20 mouse cellular contexts compared by ENCODE assay signal in genomic region chr1:84872939-84873338, GRCm38 (mm10). TPM values are rescaled to one million over a fixed set of nuclear protein-coding genes. Genes with fewer than 3 reads are reported as not detected.
DNase-seq lines count a peak whose midpoint lies in the region; ATAC-seq and TF ChIP-seq lines count a peak whose summit lies in the region.
"Had no signal": no experiment of that assay in that cellular context is flagged by ENCODE, and none has a peak within 500 bp of the region (broad histone marks: within the 10 kb centered on the region; RNA-seq: fewer than 3 reads in every experiment).

No protein-coding gene starts in this region.

- DNase-seq in kidney, adult 11 months = no peak
- peak; percentile 67 for DNase-seq in ZHBTc4 (ENCODE audit: low read depth, low spot score)
- DNase-seq in lung, postnatal 0 days (ENCODE audit: low spot score) = no peak
- DNase-seq: adrenal gland, postnatal 10 days; cerebellum, adult 11-12 months; cerebellum, adult 9-11 months; cerebellum, postnatal 36 days; gastrocnemius, postnatal 10 days; heart, adult 2 months; heart, postnatal 14 days had no signal

- ATAC-seq in kidney, embryonic 16.5 days (ENCODE audit: low FRiP score, low TSS enrichment) = no peak
- ATAC-seq in lung, postnatal 0 days = no peak
- ATAC-seq: forebrain, embryonic 16.5 days; hindbrain, postnatal 0 days had no signal

- H3K9me3 ChIP-seq in kidney, embryonic 16.5 days (ENCODE audit: low read length) = no peaks in the 10 kb centered on the region; the same call in 1 of the 2 replicates
- no peaks in the 10 kb centered on the region for H3K9me3 ChIP-seq in E14TG2a.4 (ENCODE audit: low read length)
- no peaks in the 10 kb centered on the region for H3K9me3 ChIP-seq in ES-Bruce4 (replicated peaks; ENCODE audit: control insufficient read depth, insufficient read depth, low read length, poor library complexity, severe bottlenecking)
- H3K9me3 ChIP-seq in lung, postnatal 0 days (ENCODE audit: low read length) = no peaks in the 10 kb centered on the region
- H3K9me3 ChIP-seq: embryonic facial prominence, embryonic 13.5 days; forebrain, embryonic 12.5 days; heart, embryonic 15.5 days; hindbrain, embryonic 13.5 days had no signal

- no peak overlapping the region for H3K4me3 ChIP-seq in kidney, embryonic 16.5 days (ENCODE audit: low read length)
- H3K4me3 ChIP-seq in E14TG2a.4 (replicated peaks; ENCODE audit: low read length) (0 out of 2 replicates have a peak overlapping the region, but pooled peaks have one; percentile 26), ES-Bruce4 (ENCODE audit: low read depth, low read length) (no peak overlapping the region)
- H3K4me3 ChIP-seq in lung, postnatal 0 days (ENCODE audit: low read depth, low read length) = no peak overlapping the region
- H3K4me3 ChIP-seq: embryonic facial prominence, embryonic 13.5 days; forebrain, embryonic 12.5 days; heart, adult 2 months; heart, embryonic 15.5 days; hindbrain, embryonic 13.5 days had no signal

- peak; percentile 76; the same call in 1 of the 2 replicates for TF ChIP-seq EP300 in ES-Bruce4 (IDR thresholded peaks at IDR 0.05; ENCODE audit: insufficient read depth, low read depth, low read length)
- no peak for TF ChIP-seq EP300 in lung, postnatal 0 days (IDR thresholded peaks at IDR 0.05)

- H3K27ac ChIP-seq in kidney, embryonic 16.5 days (ENCODE audit: low read length) = peak overlapping the region; percentile 77
- H3K27ac ChIP-seq in ES-Bruce4 (ENCODE audit: insufficient read depth, low read length) = peak overlapping the region; percentile 90
- H3K27ac ChIP-seq in lung, postnatal 0 days (ENCODE audit: low read length) = no peak overlapping the region
- H3K27ac ChIP-seq: embryonic facial prominence, embryonic 13.5 days; forebrain, embryonic 12.5 days; heart, adult 2 months; heart, embryonic 15.5 days; hindbrain, embryonic 13.5 days; hindbrain, postnatal 0 days had no signal

- no peaks in the 10 kb centered on the region for H3K27me3 ChIP-seq in kidney, embryonic 16.5 days (ENCODE audit: insufficient read depth, low read length)
- H3K27me3 ChIP-seq in E14TG2a.4 (ENCODE audit: insufficient read depth, low read length) (no peaks in the 10 kb centered on the region), ES-Bruce4 (ENCODE audit: control insufficient read depth, insufficient read depth, low read length, poor library complexity, severe bottlenecking) (no peaks in the 10 kb centered on the region)
- H3K27me3 ChIP-seq in lung, postnatal 0 days (replicated peaks; ENCODE audit: insufficient read depth, low read length) = no peaks in the 10 kb centered on the region
- H3K27me3 ChIP-seq: embryonic facial prominence, embryonic 13.5 days; forebrain, embryonic 12.5 days; heart, embryonic 15.5 days; hindbrain, embryonic 13.5 days had no signal

- 0 out of 2 replicates have a peak, but pooled peaks cover 5% of the 10 kb centered on the region for H3K4me1 ChIP-seq in kidney, embryonic 16.5 days (ENCODE audit: insufficient read depth, low read length)
- H3K4me1 ChIP-seq in E14TG2a.4 (replicated peaks; ENCODE audit: low read depth, low read length) (peaks cover 77% of the 10 kb centered on the region), ES-Bruce4 (ENCODE audit: control insufficient read depth, insufficient read depth, low read length) (peaks cover 6% of the 10 kb centered on the region)
- H3K4me1 ChIP-seq in lung, postnatal 0 days (ENCODE audit: insufficient read depth, low read depth, low read length) = no peaks in the 10 kb centered on the region
- H3K4me1 ChIP-seq: forebrain, embryonic 12.5 days; heart, embryonic 15.5 days; hindbrain, embryonic 13.5 days had no signal

- H3K36me3 ChIP-seq in kidney, embryonic 16.5 days (ENCODE audit: insufficient read depth, low read length) = no peaks in the 10 kb centered on the region
- H3K36me3 ChIP-seq in E14TG2a.4 (ENCODE audit: insufficient read depth, low read length) (no peaks in the 10 kb centered on the region), ES-Bruce4 (ENCODE audit: control insufficient read depth, insufficient read depth, low read length, poor library complexity, severe bottlenecking) (no peaks in the 10 kb centered on the region)
- no peaks in the 10 kb centered on the region for H3K36me3 ChIP-seq in lung, postnatal 0 days (ENCODE audit: insufficient read depth, low read length)
- H3K36me3 ChIP-seq: embryonic facial prominence, embryonic 13.5 days; forebrain, embryonic 12.5 days; heart, embryonic 15.5 days; hindbrain, embryonic 13.5 days had no signal

- 48% methylated on average over 4 of the region's 4 CpGs for WGBS in kidney, embryonic 16.5 days
- 64% methylated on average over 4 of the region's 4 CpGs for WGBS in lung, postnatal 0 days

- no peak overlapping the region for H3K4me2 ChIP-seq in kidney, embryonic 16.5 days (replicated peaks; ENCODE audit: low read depth, low read length)
- no peak overlapping the region for H3K4me2 ChIP-seq in lung, postnatal 0 days (replicated peaks; ENCODE audit: low read depth, low read length)
- H3K4me2 ChIP-seq: embryonic facial prominence, embryonic 13.5 days; forebrain, embryonic 12.5 days; heart, embryonic 11.5 days; heart, embryonic 15.5 days; hindbrain, embryonic 13.5 days had no signal

- no peak for TF ChIP-seq POLR2A in ES-Bruce4 (IDR thresholded peaks at IDR 0.05; ENCODE audit: insufficient read depth, low read length)

- H3K9ac ChIP-seq in kidney, embryonic 16.5 days (replicated peaks; ENCODE audit: low read length) = no peak overlapping the region
- no peak overlapping the region for H3K9ac ChIP-seq in ES-Bruce4 (ENCODE audit: low read depth, poor library complexity, severe bottlenecking)
- no peak overlapping the region for H3K9ac ChIP-seq in lung, postnatal 0 days (replicated peaks; ENCODE audit: low read depth)
- H3K9ac ChIP-seq: embryonic facial prominence, embryonic 13.5 days; forebrain, embryonic 12.5 days; heart, embryonic 15.5 days; hindbrain, embryonic 13.5 days had no signal

- TF ChIP-seq CTCF in E14TG2a.4 (conservative IDR thresholded peaks at IDR 0.05; ENCODE audit: low read length) = no peak
- no peak for TF ChIP-seq CTCF in ES-Bruce4 (IDR thresholded peaks at IDR 0.05; ENCODE audit: low read depth, low read length)
- no peak for TF ChIP-seq CTCF in lung, postnatal 0 days (IDR thresholded peaks at IDR 0.05)

RNA-seq across cellular contexts. Expression of gene Trip12, which starts 32.6 kb away (rescaled TPM):
- polyA plus RNA-seq in kidney, embryonic 16.5 days (2015; fragmentation: Nextera tagmentation; extraction: Ambion mirVana) = 50.3 and 62.8 TPM in 2 replicates
- 665 and 675 TPM in 2 replicates for polyA plus RNA-seq in ES-Bruce4 (2011; ENCODE audit: insufficient read depth, insufficient read length, low read depth, missing spikeins)
- polyA plus RNA-seq in lung, postnatal 0 days (2015; fragmentation: Nextera tagmentation; extraction: Ambion mirVana) = 26.6 and 31.2 TPM in 2 replicates

RNA-seq across cellular contexts. Expression of gene Fbxo36, which starts 33.3 kb away (rescaled TPM):
- polyA plus RNA-seq in kidney, embryonic 16.5 days (2015; fragmentation: Nextera tagmentation; extraction: Ambion mirVana) = 11.2 and 11.3 TPM in 2 replicates
- polyA plus RNA-seq in ES-Bruce4 (2011; ENCODE audit: insufficient read depth, insufficient read length, low read depth, missing spikeins) = 11.1 and 13.5 TPM in 2 replicates
- 23.6 and 24.1 TPM in 2 replicates for polyA plus RNA-seq in lung, postnatal 0 days (2015; fragmentation: Nextera tagmentation; extraction: Ambion mirVana)

Comparison
In these comparisons a context has a peak if more than half of its experiments do, and no peak if none do; other contexts are left out.
1. RNA of gene Trip12, which starts 32.6 kb away (polyA plus RNA-seq): 665 to 675 TPM in ES-Bruce4; 50.3 to 62.8 TPM in kidney, embryonic 16.5 days and 26.6 to 31.2 TPM in lung, postnatal 0 days; every median in the first group is over 10 times any median in the second.